Comparison of ENCODE assay signal across 16 mouse cellular contexts in the genomic region with DNA sequence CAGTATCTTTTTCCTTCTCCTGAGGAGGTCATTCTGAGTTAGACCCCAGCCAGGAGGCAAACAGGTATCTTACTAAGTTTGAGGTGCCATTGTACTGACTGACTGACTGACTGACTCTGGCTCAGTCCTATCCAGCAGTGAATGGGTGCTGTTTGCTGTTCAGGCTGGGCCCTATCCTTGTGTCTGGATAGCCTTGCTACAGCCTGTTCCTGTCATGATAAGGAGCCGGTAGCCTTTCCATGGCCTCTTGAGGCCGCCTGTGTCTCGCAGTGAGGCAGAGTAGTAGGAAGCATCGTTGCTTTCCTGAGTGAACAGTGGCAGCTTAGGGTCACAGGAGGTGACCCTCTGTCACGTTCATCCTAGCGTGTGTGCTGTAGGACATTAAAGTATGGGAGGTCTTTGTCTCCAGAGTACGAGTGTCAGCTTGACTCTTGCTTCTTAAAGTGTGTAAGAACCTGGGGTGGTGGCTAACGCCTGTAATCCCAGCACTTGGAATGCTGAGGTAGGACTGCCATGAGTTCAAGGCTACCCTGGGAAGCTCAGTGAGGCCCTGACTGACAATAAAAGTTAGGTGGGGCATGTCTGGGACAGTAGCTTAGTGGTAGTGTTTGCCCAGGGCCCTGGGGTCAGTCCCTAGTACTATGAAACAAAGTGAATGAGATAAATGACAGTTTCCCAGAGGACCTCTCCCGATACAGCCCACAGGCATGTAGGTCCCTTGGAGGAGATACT. TPM values are rescaled to one million over a fixed set of nuclear protein-coding genes. Genes with fewer than 3 reads are reported as not detected.
DNase-seq lines count a peak whose midpoint lies in the region; ATAC-seq and TF ChIP-seq lines count a peak whose summit lies in the region.
"Had no signal": no experiment of that assay in that cellular context is flagged by ENCODE, and none has a peak within 500 bp of the region (broad histone marks: within the 10 kb centered on the region; RNA-seq: fewer than 3 reads in every experiment).

No protein-coding gene starts in this region.

- peak overlapping the region; percentile 32 for H3K4me2 ChIP-seq in liver, embryonic 15.5 days
- H3K4me2 ChIP-seq: embryonic facial prominence, embryonic 13.5 days; forebrain, embryonic 13.5 days; limb, embryonic 15.5 days had no signal

- WGBS in heart, embryonic 10.5 days, result 49% methylated on average over 9 of the region's 9 CpGs
- 37% methylated on average over 9 of the region's 9 CpGs for WGBS in liver, embryonic 15.5 days (ENCODE audit: insufficient replicate concordance)

- H3K27ac ChIP-seq in heart, embryonic 10.5 days, result peak overlapping the region; percentile 65; the same call in 1 of the 2 replicates
- H3K27ac ChIP-seq in testis, adult 2 months (ENCODE audit: control insufficient read depth, insufficient read depth, low read depth, low read length), result peak overlapping the region; percentile 34
- H3K27ac ChIP-seq in liver, embryonic 15.5 days (replicated peaks), result peak overlapping the region; percentile 98
- H3K27ac ChIP-seq: embryonic facial prominence, embryonic 13.5 days; forebrain, embryonic 13.5 days; heart, adult 2 months; limb, embryonic 15.5 days had no signal

- no peaks in the 10 kb centered on the region for H3K9me3 ChIP-seq in heart, embryonic 10.5 days
- no peaks in the 10 kb centered on the region for H3K9me3 ChIP-seq in liver, embryonic 15.5 days (replicated peaks)
- H3K9me3 ChIP-seq: embryonic facial prominence, embryonic 13.5 days; forebrain, embryonic 13.5 days; limb, embryonic 15.5 days had no signal

- peak; percentile 87 for DNase-seq in heart, embryonic 10.5 days (ENCODE audit: low spot score)
- DNase-seq in heart, postnatal 10 days, result no peak
- no peak for DNase-seq in testis, postnatal 10 days (ENCODE audit: low spot score)
- no peak for DNase-seq in thymus, postnatal 0 days (ENCODE audit: low spot score)
- DNase-seq in cerebellum, adult 9-10 months, result no peak
- DNase-seq in urinary bladder, postnatal 36 days (ENCODE audit: low spot score in 2 of 2), result no peak
- DNase-seq: cerebellum, postnatal 25 days; heart, adult 2 months; heart, postnatal 4 days; retina, postnatal 1 day; thymus, postnatal 36 days had no signal

- no peak overlapping the region for H3K4me3 ChIP-seq in heart, embryonic 10.5 days
- H3K4me3 ChIP-seq in testis, adult 2 months (ENCODE audit: control insufficient read depth, low read depth, low read length), result no peak overlapping the region
- H3K4me3 ChIP-seq in liver, embryonic 15.5 days (replicated peaks), result no peak overlapping the region
- H3K4me3 ChIP-seq: embryonic facial prominence, embryonic 13.5 days; forebrain, embryonic 13.5 days; heart, adult 2 months; limb, embryonic 15.5 days had no signal

- H3K36me3 ChIP-seq in heart, embryonic 10.5 days, result peaks cover 90% of the 10 kb centered on the region
- H3K36me3 ChIP-seq in testis, adult 2 months (ENCODE audit: control insufficient read depth, insufficient read depth, low read length), result peaks cover 1% of the 10 kb centered on the region; the same call in 1 of the 2 replicates
- H3K36me3 ChIP-seq in liver, embryonic 15.5 days (replicated peaks), result peaks cover 86% of the 10 kb centered on the region

- peak; percentile 81 for ATAC-seq in liver, embryonic 15.5 days (ENCODE audit: insufficient read depth)
- ATAC-seq: forebrain, embryonic 13.5 days had no signal

- H3K4me1 ChIP-seq in heart, embryonic 10.5 days, result peaks cover 26% of the 10 kb centered on the region
- no peaks in the 10 kb centered on the region for H3K4me1 ChIP-seq in testis, adult 2 months (ENCODE audit: control insufficient read depth, insufficient read depth, low read length)
- H3K4me1 ChIP-seq in liver, embryonic 15.5 days (replicated peaks), result peaks cover 88% of the 10 kb centered on the region
- H3K4me1 ChIP-seq: embryonic facial prominence, embryonic 13.5 days; forebrain, embryonic 13.5 days; limb, embryonic 15.5 days had no signal

- TF ChIP-seq CTCF in testis, adult 2 months (IDR thresholded peaks at IDR 0.05; ENCODE audit: control insufficient read depth, insufficient read depth, insufficient replicate concordance, low read depth, low read length), result no peak

- no peaks in the 10 kb centered on the region for H3K27me3 ChIP-seq in heart, embryonic 10.5 days (ENCODE audit: insufficient read depth, poor library complexity, severe bottlenecking)
- H3K27me3 ChIP-seq in testis, adult 2 months (ENCODE audit: control insufficient read depth, insufficient read depth, low read length), result no peaks in the 10 kb centered on the region
- no peaks in the 10 kb centered on the region for H3K27me3 ChIP-seq in liver, embryonic 15.5 days
- H3K27me3 ChIP-seq: embryonic facial prominence, embryonic 13.5 days; forebrain, embryonic 13.5 days; limb, embryonic 15.5 days had no signal

- no peak for TF ChIP-seq POLR2A in testis, adult 2 months (IDR thresholded peaks at IDR 0.05; ENCODE audit: control insufficient read depth, low read depth, low read length)

- intact Hi-C loops in heart, postnatal 10 days (cut with DNase I), result no loop called here

- H3K9ac ChIP-seq in liver, embryonic 15.5 days, result peak overlapping the region; percentile 54
- H3K9ac ChIP-seq: embryonic facial prominence, embryonic 13.5 days; forebrain, embryonic 13.5 days; limb, embryonic 15.5 days had no signal

RNA-seq across cellular contexts. Expression of a gene that starts 24.3 kb away (rescaled TPM):
- polyA plus RNA-seq in heart, embryonic 10.5 days (2016; fragmentation: Nextera tagmentation; extraction: Ambion mirVana), result 80.5 and 85.8 TPM in 2 replicates
- 100 to 1,000 TPM in 1 of 2 experiments, 10 to 100 TPM in 1; 98.5 to 107 TPM for total RNA-seq in heart, postnatal 10 days (2021)
- 28.6 and 31.2 TPM in 2 replicates for polyA plus RNA-seq in testis, adult 2 months (2012; rRNA removed)
- 45.5 and 49.1 TPM in 2 replicates for polyA plus RNA-seq in liver, embryonic 15.5 days (2015; fragmentation: Nextera tagmentation; extraction: Ambion mirVana)
- 47.2 and 48.3 TPM in 2 replicates for polyA plus RNA-seq in thymus, postnatal 0 days (2015; fragmentation: Nextera tagmentation; extraction: Ambion mirVana)

RNA-seq across cellular contexts. Expression of a gene that starts 31.0 kb away (rescaled TPM):
- 29.3 and 30.1 TPM in 2 replicates for polyA plus RNA-seq in heart, embryonic 10.5 days (2016; fragmentation: Nextera tagmentation; extraction: Ambion mirVana)
- 10 to 100 TPM; 10.3 to 12.5 TPM for total RNA-seq in heart, postnatal 10 days (2021)
- 4.2 and 5.5 TPM in 2 replicates for polyA plus RNA-seq in testis, adult 2 months (2012; rRNA removed)
- 6.4 and 7.9 TPM in 2 replicates for polyA plus RNA-seq in liver, embryonic 15.5 days (2015; fragmentation: Nextera tagmentation; extraction: Ambion mirVana)
- polyA plus RNA-seq in thymus, postnatal 0 days (2015; fragmentation: Nextera tagmentation; extraction: Ambion mirVana), result 30.7 and 41.4 TPM in 2 replicates

RNA-seq across cellular contexts. Expression of a gene that starts 38.3 kb away (rescaled TPM):
- polyA plus RNA-seq in heart, embryonic 10.5 days (2016; fragmentation: Nextera tagmentation; extraction: Ambion mirVana), result 22.9 and 26.2 TPM in 2 replicates
- total RNA-seq in heart, postnatal 10 days (2021), result 10 to 100 TPM in 1 of 2 experiments, 1 to 10 TPM in 1; 8.5 to 11.3 TPM
- 41.8 and 43.6 TPM in 2 replicates for polyA plus RNA-seq in testis, adult 2 months (2012; rRNA removed)
- 5.1 and 5.7 TPM in 2 replicates for polyA plus RNA-seq in liver, embryonic 15.5 days (2015; fragmentation: Nextera tagmentation; extraction: Ambion mirVana)
- 10.0 and 11.3 TPM in 2 replicates for polyA plus RNA-seq in thymus, postnatal 0 days (2015; fragmentation: Nextera tagmentation; extraction: Ambion mirVana)

RNA-seq across cellular contexts. Expression of a gene that starts 50.9 kb away (rescaled TPM):
- polyA plus RNA-seq in heart, embryonic 10.5 days (2016; fragmentation: Nextera tagmentation; extraction: Ambion mirVana), result 28.4 and 42.2 TPM in 2 replicates
- 10 to 100 TPM; 43.5 to 49.4 TPM for total RNA-seq in heart, postnatal 10 days (2021)
- 17.1 TPM in 2 replicates for polyA plus RNA-seq in testis, adult 2 months (2012; rRNA removed)
- 6.3 and 7.2 TPM in 2 replicates for polyA plus RNA-seq in liver, embryonic 15.5 days (2015; fragmentation: Nextera tagmentation; extraction: Ambion mirVana)
- polyA plus RNA-seq in thymus, postnatal 0 days (2015; fragmentation: Nextera tagmentation; extraction: Ambion mirVana), result 8.9 and 10.2 TPM in 2 replicates

Comparison
In these comparisons a context has a peak if more than half of its experiments do, and no peak if none do; other contexts are left out.
1. H3K27ac ChIP-seq: peak in every context shown above with its lines; median percentile 98 in liver, embryonic 15.5 days; 65 in heart, embryonic 10.5 days; 34 in testis, adult 2 months.